Mouse (Mus musculus): ENCODE data around the gene Pkd1l3. TPM values are rescaled to one million over a fixed set of nuclear protein-coding genes. Genes with fewer than 3 reads are reported as not detected.

Gene Pkd1l3
- polyA plus RNA-seq (2015; fragmentation: Illumina TruSeq; extraction: RNeasy Lipid Tissue Mini Kit (QIAGEN cat#74804); ENCODE audit: insufficient read depth, low read depth, low replicate concordance) = not detected

GRCm38 (mm10) chr8:109614243-109615210 is at the start of gene Pkd1l3:
TSS of gene Pkd1l3 (plus strand) at chr8:109614517.

DNA sequence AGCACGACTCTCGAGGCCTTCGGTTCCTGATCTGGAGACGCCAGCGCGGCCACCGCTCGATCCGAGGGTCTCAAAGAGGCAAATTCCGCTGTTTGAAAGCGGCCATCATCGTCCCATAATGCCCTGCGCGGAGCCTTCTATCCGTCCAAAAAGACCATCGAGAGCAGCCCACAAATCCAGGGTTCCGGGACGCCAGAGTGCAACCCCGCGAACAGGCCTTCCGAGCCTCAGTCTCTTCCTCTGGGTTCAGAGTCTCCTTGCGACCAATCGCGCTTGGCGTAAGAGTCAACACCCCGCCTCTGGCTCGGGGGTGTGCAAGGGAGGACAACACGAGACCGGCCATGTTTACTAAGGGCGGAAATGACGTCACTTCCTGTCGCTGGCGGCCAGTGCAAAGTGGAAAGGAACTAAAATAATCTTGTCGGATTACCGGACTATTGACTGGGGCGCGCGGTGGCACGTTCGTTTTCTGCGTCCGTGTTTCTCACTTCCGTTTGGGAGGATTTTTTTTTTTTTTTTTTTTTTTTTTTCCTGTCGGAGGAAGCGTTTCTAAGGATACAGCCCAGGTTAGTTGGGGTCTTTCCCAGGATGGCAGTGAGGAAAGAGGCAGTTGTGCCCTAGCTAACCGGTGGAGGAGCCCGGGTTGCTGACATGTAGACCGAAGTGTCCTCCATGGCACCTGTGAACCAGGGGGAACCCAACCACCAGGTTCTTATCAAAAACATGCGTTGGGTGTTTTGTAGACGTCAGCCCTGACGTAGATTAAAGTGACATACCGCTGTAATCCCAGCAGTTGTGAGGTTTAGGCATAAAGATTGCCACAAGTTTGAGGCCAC is 48.6 kb upstream of the Pkd1l3 start, which contains the start of the genes Dhx38 and Txnl4b:
Gene Dhx38, minus strand, starts transcription at position 364 of the 836 bp plus-strand sequence.
Gene Txnl4b, plus strand, starts transcription at position 395 of the 836 bp plus-strand sequence.

GRCm38 (mm10) chr8:109578900-109579301 is 35.4 kb upstream of the Pkd1l3 start, which contains the start of gene Hp:
TSS of gene Hp (minus strand) at chr8:109579172.

DNA sequence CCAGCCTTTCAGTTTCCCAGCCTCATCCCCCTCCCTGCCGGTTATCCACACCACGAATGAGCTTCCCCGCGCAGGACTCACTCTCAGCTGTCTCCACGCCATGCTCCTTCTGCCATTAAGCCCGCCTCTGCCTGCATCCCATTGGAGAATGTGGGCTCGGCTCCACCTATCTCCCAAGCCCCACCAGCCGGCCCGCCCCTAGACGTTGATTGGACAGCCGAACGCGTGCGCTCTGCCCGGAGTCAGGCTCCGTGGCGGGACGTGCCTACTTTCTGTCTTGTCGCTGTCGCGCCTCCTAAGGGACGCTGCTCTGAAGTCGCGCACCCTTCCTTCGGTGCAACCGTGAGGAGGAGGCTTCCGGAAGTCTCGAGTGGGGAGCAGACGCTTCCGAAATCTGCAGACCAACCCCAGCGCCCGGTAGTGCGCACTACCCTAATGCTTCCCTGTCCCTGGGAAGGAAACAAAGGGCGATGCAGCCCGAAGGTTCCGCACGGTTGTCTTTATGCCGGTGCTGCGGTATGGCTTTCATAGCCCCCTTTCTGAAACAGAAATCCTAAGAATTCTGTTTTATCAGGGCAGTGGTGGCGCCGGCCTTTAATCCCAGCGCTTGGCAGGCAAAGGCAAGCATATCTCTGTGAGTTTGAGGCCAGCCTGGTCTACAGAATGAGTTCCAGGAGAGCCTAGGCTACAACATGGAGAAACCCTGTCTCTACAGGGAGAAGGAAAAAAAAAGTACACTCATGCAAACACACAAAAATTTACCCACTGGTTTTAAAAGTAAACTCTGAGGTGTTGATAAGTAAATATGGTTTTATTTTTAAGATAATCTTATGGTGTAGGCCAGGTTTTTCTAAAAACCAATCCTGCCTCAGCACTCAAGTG is 5.8 kb upstream of the Pkd1l3 start, which contains the start of gene Dhodh:
Gene Dhodh, minus strand, starts transcription at position 403 of the 882 bp plus-strand sequence.

GRCm38 (mm10) chr8:109693146-109693900 is 79.0 kb downstream of the Pkd1l3 start, which contains the start of gene Ist1:
TSS of gene Ist1 (minus strand) at chr8:109693260.

DNA sequence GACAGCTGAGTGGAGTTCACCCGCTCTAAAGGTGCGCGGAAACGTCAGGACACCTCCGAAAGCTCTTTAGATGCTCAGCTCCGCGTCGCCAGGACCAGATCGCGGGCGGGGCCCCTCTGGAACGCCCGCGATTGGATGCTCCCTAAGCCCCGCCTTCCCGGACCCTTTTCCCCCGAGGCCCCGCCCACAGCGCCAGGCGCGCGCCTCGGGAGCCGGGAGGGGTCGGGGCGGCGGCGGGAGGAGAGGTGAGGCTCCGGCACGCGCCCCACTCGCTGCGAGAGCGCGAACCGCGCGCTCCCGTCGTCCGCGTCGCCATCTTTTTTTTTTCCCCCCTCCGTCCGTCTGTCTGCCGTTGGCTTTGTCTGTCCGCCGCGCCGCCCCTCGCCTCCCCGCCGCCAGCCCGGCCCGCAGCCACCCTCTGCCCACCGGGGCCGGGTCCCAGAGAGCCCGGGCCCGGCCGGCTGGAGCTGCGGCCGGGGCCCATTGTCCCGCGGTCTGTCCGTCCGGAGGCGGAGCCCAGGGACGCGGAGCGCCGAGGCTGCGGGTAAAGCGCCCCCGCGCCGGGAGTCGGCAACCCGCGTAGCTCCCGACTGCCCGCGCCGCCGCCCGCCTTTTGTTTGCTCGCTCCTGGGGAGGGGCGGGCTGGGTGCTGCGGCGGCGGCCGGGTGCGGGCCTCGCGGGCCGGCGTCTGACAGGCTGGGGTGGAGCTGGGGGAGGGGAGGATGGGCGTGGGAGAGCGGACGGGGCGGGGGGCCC is 91.2 kb downstream of the Pkd1l3 start, which contains the start of gene Zfp821:
Gene Zfp821, plus strand, starts transcription at position 227 of the 756 bp plus-strand sequence.

Other genes with a start within 250 kb of the Pkd1l3 start
- not detected for gene Pmfbp1, start 120.5 kb upstream of the Pkd1l3 start, polyA plus RNA-seq (2015; fragmentation: Illumina TruSeq; extraction: RNeasy Lipid Tissue Mini Kit (QIAGEN cat#74804); ENCODE audit: insufficient read depth, low read depth, low replicate concordance)
- 3.5 TPM for gene Dhx38, start 48.7 kb upstream of the Pkd1l3 start, polyA plus RNA-seq (2015; fragmentation: Illumina TruSeq; extraction: RNeasy Lipid Tissue Mini Kit (QIAGEN cat#74804); ENCODE audit: insufficient read depth, low read depth, low replicate concordance)
- 1.9 TPM for gene Txnl4b, start 48.6 kb upstream of the Pkd1l3 start, polyA plus RNA-seq (2015; fragmentation: Illumina TruSeq; extraction: RNeasy Lipid Tissue Mini Kit (QIAGEN cat#74804); ENCODE audit: insufficient read depth, low read depth, low replicate concordance)
- gene Hp, start 35.3 kb upstream of the Pkd1l3 start, polyA plus RNA-seq (2015; fragmentation: Illumina TruSeq; extraction: RNeasy Lipid Tissue Mini Kit (QIAGEN cat#74804); ENCODE audit: insufficient read depth, low read depth, low replicate concordance) = 14.1 TPM
- 5.6 TPM for gene Dhodh, start 5.8 kb upstream of the Pkd1l3 start, polyA plus RNA-seq (2015; fragmentation: Illumina TruSeq; extraction: RNeasy Lipid Tissue Mini Kit (QIAGEN cat#74804); ENCODE audit: insufficient read depth, low read depth, low replicate concordance)
- gene Ist1, start 78.7 kb downstream of the Pkd1l3 start, polyA plus RNA-seq (2015; fragmentation: Illumina TruSeq; extraction: RNeasy Lipid Tissue Mini Kit (QIAGEN cat#74804); ENCODE audit: insufficient read depth, low read depth, low replicate concordance) = 22.8 TPM
- 4.0 TPM for gene Zfp821, start 91.0 kb downstream of the Pkd1l3 start, polyA plus RNA-seq (2015; fragmentation: Illumina TruSeq; extraction: RNeasy Lipid Tissue Mini Kit (QIAGEN cat#74804); ENCODE audit: insufficient read depth, low read depth, low replicate concordance)
- 2.8 TPM for gene Atxn1l, start 123.2 kb downstream of the Pkd1l3 start, polyA plus RNA-seq (2015; fragmentation: Illumina TruSeq; extraction: RNeasy Lipid Tissue Mini Kit (QIAGEN cat#74804); ENCODE audit: insufficient read depth, low read depth, low replicate concordance)
- gene Ap1g1, start 164.0 kb downstream of the Pkd1l3 start, polyA plus RNA-seq (2015; fragmentation: Illumina TruSeq; extraction: RNeasy Lipid Tissue Mini Kit (QIAGEN cat#74804); ENCODE audit: insufficient read depth, low read depth, low replicate concordance) = 20.7 TPM